Comparison of ENCODE assay signal across 8 mouse cellular contexts in the genomic region with DNA sequence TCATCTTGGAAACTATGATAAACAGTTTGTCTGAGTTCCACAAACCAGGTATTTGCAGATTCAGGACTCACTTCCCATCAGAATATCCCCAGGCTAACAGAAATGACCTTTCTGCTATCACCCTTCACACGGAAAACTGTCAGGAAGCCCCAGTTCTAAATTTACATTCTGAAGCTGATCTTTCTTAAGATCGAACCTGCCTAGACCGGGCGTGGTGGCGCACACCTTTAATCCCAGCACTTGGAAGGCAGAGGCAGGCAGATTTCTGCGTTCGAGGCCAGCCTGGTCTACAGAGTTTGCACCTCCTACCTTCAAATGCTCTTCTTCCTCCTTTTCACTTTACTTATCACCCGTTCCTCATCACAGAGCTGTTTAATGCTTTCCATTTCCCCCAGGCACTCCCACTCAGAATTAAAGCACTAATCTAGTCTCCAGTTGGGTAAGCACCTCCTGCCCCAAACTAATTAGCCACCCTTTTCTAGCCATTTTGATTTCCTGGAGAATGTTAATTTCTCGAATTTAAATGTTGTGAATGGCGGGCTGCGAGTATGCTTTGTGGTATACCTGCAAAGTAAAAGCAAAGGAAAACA. TPM values are rescaled to one million over a fixed set of nuclear protein-coding genes. Genes with fewer than 3 reads are reported as not detected.
A peak's percentile ranks its signal among the peaks of the same experiment; 100 is the strongest.
DNase-seq lines count a peak whose midpoint lies in the region; ATAC-seq and TF ChIP-seq lines count a peak whose summit lies in the region.

No protein-coding gene starts in this region.

- ATAC-seq in forebrain, embryonic 15.5 days (replicated peaks), result peak; percentile 2; the same call in 1 of the 2 replicates
- no peak for ATAC-seq in liver, embryonic 15.5 days (ENCODE audit: insufficient read depth)

- H3K4me3 ChIP-seq in heart, adult 2 months, result peak overlapping the region; percentile 87
- peak overlapping the region; percentile 38; the same call in 1 of the 2 replicates for H3K4me3 ChIP-seq in ES-Bruce4 (ENCODE audit: low read depth, low read length)
- H3K4me3 ChIP-seq in forebrain, embryonic 15.5 days, result peak overlapping the region; percentile 96
- H3K4me3 ChIP-seq in liver, embryonic 15.5 days (replicated peaks), result peak overlapping the region; percentile 80

- H3K4me1 ChIP-seq in heart, adult 2 months (ENCODE audit: control insufficient read depth, insufficient read depth, low read length), result peaks cover 3% of the 10 kb centered on the region
- no peaks in the 10 kb centered on the region for H3K4me1 ChIP-seq in ES-Bruce4 (ENCODE audit: control insufficient read depth, insufficient read depth, low read length)
- peaks cover 15% of the 10 kb centered on the region for H3K4me1 ChIP-seq in forebrain, embryonic 15.5 days
- peaks cover 38% of the 10 kb centered on the region for H3K4me1 ChIP-seq in liver, embryonic 15.5 days (replicated peaks)

- TF ChIP-seq EP300 in heart, adult 2 months (IDR thresholded peaks at IDR 0.05; ENCODE audit: insufficient read depth, low read depth, low read length), result no peak
- no peak for TF ChIP-seq EP300 in ES-Bruce4 (IDR thresholded peaks at IDR 0.05; ENCODE audit: insufficient read depth, low read depth, low read length)

- H3K27me3 ChIP-seq in heart, adult 2 months (ENCODE audit: control insufficient read depth, insufficient read depth, low read length), result no peaks in the 10 kb centered on the region
- no peaks in the 10 kb centered on the region for H3K27me3 ChIP-seq in ES-Bruce4 (ENCODE audit: control insufficient read depth, insufficient read depth, low read length, poor library complexity, severe bottlenecking)
- no peaks in the 10 kb centered on the region for H3K27me3 ChIP-seq in forebrain, embryonic 15.5 days
- no peaks in the 10 kb centered on the region for H3K27me3 ChIP-seq in liver, embryonic 15.5 days

- peak overlapping the region; percentile 93 for H3K27ac ChIP-seq in heart, adult 2 months
- H3K27ac ChIP-seq in ES-Bruce4 (ENCODE audit: insufficient read depth, low read length), result no peak overlapping the region
- peak overlapping the region; percentile 90 for H3K27ac ChIP-seq in forebrain, embryonic 15.5 days (replicated peaks)
- H3K27ac ChIP-seq in liver, embryonic 15.5 days (replicated peaks), result peak overlapping the region; percentile 88

- no peak for TF ChIP-seq POLR2A in heart, adult 2 months (IDR thresholded peaks at IDR 0.05; ENCODE audit: insufficient read depth, low read depth, low read length)
- TF ChIP-seq POLR2A in ES-Bruce4 (IDR thresholded peaks at IDR 0.05; ENCODE audit: insufficient read depth, low read length), result no peak

- intact Hi-C loops in heart, adult 2 months (cut with DNase I), result loop anchor here (2.0 to 5.0 kb wide), 2 partner anchors 65 to 81 kb away; a partner anchor contains a TSS
- intact Hi-C loops in heart, postnatal 25 days (cut with DNase I), result no loop called here

- no peak for DNase-seq in heart, adult 2 months
- no peak for DNase-seq in heart, postnatal 25 days (ENCODE audit: low spot score)
- no peak for DNase-seq in urinary bladder, postnatal 36 days (ENCODE audit: low spot score in 2 of 2)
- DNase-seq in adrenal gland, postnatal 10 days, result no peak
- no peak for DNase-seq in ovary, postnatal 36 days (ENCODE audit: low spot score)

- H3K79me2 ChIP-seq in heart, adult 2 months (replicated peaks; ENCODE audit: control insufficient read depth, insufficient read depth, low read length), result no peaks in the 10 kb centered on the region

- no peak overlapping the region for H3K9ac ChIP-seq in heart, adult 2 months (ENCODE audit: low read depth, low read length)
- peak overlapping the region; percentile 6; the same call in 1 of the 2 replicates for H3K9ac ChIP-seq in ES-Bruce4 (ENCODE audit: low read depth, poor library complexity, severe bottlenecking)
- H3K9ac ChIP-seq in forebrain, embryonic 15.5 days (replicated peaks), result peak overlapping the region; percentile 37
- H3K9ac ChIP-seq in liver, embryonic 15.5 days, result peak overlapping the region; percentile 59

- WGBS in heart, adult 2 months, result 60% methylated on average over 11 of the region's 11 CpGs
- 69% methylated on average over 11 of the region's 11 CpGs for WGBS in forebrain, embryonic 15.5 days
- 45% methylated on average over 11 of the region's 11 CpGs for WGBS in liver, embryonic 15.5 days (ENCODE audit: insufficient replicate concordance)

- no peaks in the 10 kb centered on the region; the same call in 1 of the 2 replicates for H3K36me3 ChIP-seq in heart, adult 2 months (ENCODE audit: control insufficient read depth, insufficient read depth, low read length)
- no peaks in the 10 kb centered on the region for H3K36me3 ChIP-seq in ES-Bruce4 (ENCODE audit: control insufficient read depth, insufficient read depth, low read length, poor library complexity, severe bottlenecking)
- no peaks in the 10 kb centered on the region for H3K36me3 ChIP-seq in forebrain, embryonic 15.5 days
- no peaks in the 10 kb centered on the region for H3K36me3 ChIP-seq in liver, embryonic 15.5 days (replicated peaks)

- no peaks in the 10 kb centered on the region for H3K9me3 ChIP-seq in ES-Bruce4 (replicated peaks; ENCODE audit: control insufficient read depth, insufficient read depth, low read length, poor library complexity, severe bottlenecking)
- H3K9me3 ChIP-seq in forebrain, embryonic 15.5 days, result no peaks in the 10 kb centered on the region
- H3K9me3 ChIP-seq in liver, embryonic 15.5 days (replicated peaks), result no peaks in the 10 kb centered on the region

- peak overlapping the region; percentile 87 for H3K4me2 ChIP-seq in forebrain, embryonic 15.5 days (replicated peaks)
- H3K4me2 ChIP-seq in liver, embryonic 15.5 days, result peak overlapping the region; percentile 88

- TF ChIP-seq CTCF in heart, adult 2 months (IDR thresholded peaks at IDR 0.05), result no peak
- no peak for TF ChIP-seq CTCF in ES-Bruce4 (IDR thresholded peaks at IDR 0.05; ENCODE audit: low read depth, low read length)

RNA-seq across cellular contexts. Expression of a gene that starts 0.6 kb away (rescaled TPM):
- total RNA-seq in heart, adult 2 months (2021), result 10 to 100 TPM; 43.0 to 50.5 TPM
- polyA plus RNA-seq in heart, adult 2 months (2012; rRNA removed), result 39.4 and 77.7 TPM in 2 replicates
- total RNA-seq in heart, postnatal 25 days (2021), result 10 to 100 TPM; 46.8 to 52.4 TPM
- polyA plus RNA-seq in ES-Bruce4 (2011; ENCODE audit: insufficient read depth, insufficient read length, low read depth, missing spikeins), result 81.7 and 92.1 TPM in 2 replicates
- 107 and 114 TPM in 2 replicates for polyA plus RNA-seq in forebrain, embryonic 15.5 days (2015; fragmentation: Nextera tagmentation; extraction: Ambion mirVana)
- polyA plus RNA-seq in liver, embryonic 15.5 days (2015; fragmentation: Nextera tagmentation; extraction: Ambion mirVana), result 57.6 and 59.1 TPM in 2 replicates
- total RNA-seq in adrenal gland, postnatal 10 days (2021), result 10 to 100 TPM; 55.1 to 59.5 TPM

RNA-seq across cellular contexts. Expression of a gene that starts 0.9 kb away (rescaled TPM):
- total RNA-seq in heart, adult 2 months (2021), result 10 to 100 TPM; 14.6 to 18.0 TPM
- 9.7 and 12.2 TPM in 2 replicates for polyA plus RNA-seq in heart, adult 2 months (2012; rRNA removed)
- 10 to 100 TPM; 14.8 to 16.2 TPM for total RNA-seq in heart, postnatal 25 days (2021)
- polyA plus RNA-seq in ES-Bruce4 (2011; ENCODE audit: insufficient read depth, insufficient read length, low read depth, missing spikeins), result 39.1 and 46.1 TPM in 2 replicates
- polyA plus RNA-seq in forebrain, embryonic 15.5 days (2015; fragmentation: Nextera tagmentation; extraction: Ambion mirVana), result 31.9 and 32.7 TPM in 2 replicates
- polyA plus RNA-seq in liver, embryonic 15.5 days (2015; fragmentation: Nextera tagmentation; extraction: Ambion mirVana), result 24.3 and 25.2 TPM in 2 replicates
- total RNA-seq in adrenal gland, postnatal 10 days (2021), result 10 to 100 TPM; 41.9 to 45.0 TPM

Comparison
In these comparisons a context has a peak if more than half of its experiments do, and no peak if none do; other contexts are left out.
1. H3K4me3 ChIP-seq: peak in every context shown above with its lines; median percentile 96 in forebrain, embryonic 15.5 days; 87 in heart, adult 2 months; 80 in liver, embryonic 15.5 days; 38 in ES-Bruce4.